Mouse (Mus musculus) ES-Bruce4 (cell line): ENCODE data around the gene Hnrnph3.

Experiments
- CTCF ChIP-seq: IDR thresholded peaks from one replicate; pipeline ENCODE4 v1.8.1; 2011; ENCODE audit warnings: low read depth, low read length
- EP300 ChIP-seq: IDR thresholded peaks from 2 replicates; pipeline ENCODE4 v1.6.1; 2011; ENCODE audit warnings: low read depth, low read length; ENCODE audit not compliant: insufficient read depth
- POLR2A ChIP-seq: IDR thresholded peaks from one replicate; pipeline ENCODE4 v1.8.1; 2011; ENCODE audit warnings: low read length; ENCODE audit not compliant: insufficient read depth

DNA sequence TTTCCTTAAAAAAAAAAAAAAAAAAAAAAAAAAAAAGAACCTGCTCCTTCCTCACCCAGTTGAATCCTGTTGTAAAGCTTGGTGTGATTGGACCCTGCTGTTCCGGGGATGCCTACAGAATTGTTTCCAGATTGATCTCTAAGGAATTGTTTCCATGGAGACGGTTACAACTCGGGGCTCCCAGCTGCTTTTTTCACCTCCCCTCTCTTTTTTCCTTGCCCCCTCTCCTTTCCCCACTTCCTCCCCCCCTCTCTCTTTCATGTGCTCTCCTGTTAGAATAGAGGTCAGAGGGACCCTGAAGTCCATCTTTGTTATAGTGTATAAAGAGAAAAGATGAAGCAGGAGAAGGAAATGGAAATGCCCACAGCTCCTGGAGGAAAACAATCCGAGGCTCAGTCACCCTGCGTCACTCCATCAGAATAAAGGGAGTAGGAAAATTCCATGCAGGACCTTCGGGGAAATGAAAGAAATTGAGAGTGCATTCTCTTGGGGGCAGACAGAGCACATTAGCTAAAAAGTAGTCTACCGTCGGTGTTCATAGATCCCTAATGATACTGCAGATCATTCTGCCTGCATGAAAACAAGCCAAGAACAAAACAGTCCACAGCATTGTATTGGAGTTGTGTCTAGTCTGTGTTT, 2.3 kb upstream of the Hnrnph3 start:
- TF ChIP-seq CTCF: no peak
- no peak for TF ChIP-seq POLR2A
- no peak for TF ChIP-seq EP300
